Mouse (Mus musculus) embryonic facial prominence, embryonic 11.5 days (tissue): ENCODE measurements around the gene Jund. TPM values are rescaled to one million over a fixed set of nuclear protein-coding genes. Genes with fewer than 3 reads are reported as not detected.

Source experiments
- ATAC-seq: fragments of 200-750 bp; cut with Nextera tagmentation; replicated peaks from 2 replicates; pipeline ENCODE4 v1.8.0; 2017; ENCODE audit warnings: low read depth; ENCODE audit not compliant: insufficient number of reproducible peaks, low FRiP score, low TSS enrichment
- DNase-seq: peaks from one replicate; pipeline ENCODE4 v3.0.0-alpha.2; 2015; ENCODE audit warnings: low spot score
- H3K27ac ChIP-seq: fragments of 300-500 bp; sonication (generic); replicated peaks from 2 replicates; pipeline ENCODE4 v1.5.1; 2014; ENCODE audit warnings: mild to moderate bottlenecking, low read depth, low read length, control low read depth
- H3K27me3 ChIP-seq: fragments of 300-500 bp; sonication (generic); 2 replicates; pipeline ENCODE4 v1.6.1; 2014; ENCODE audit warnings: mild to moderate bottlenecking, low read length, moderate library complexity, mixed read lengths; ENCODE audit not compliant: control insufficient read depth, insufficient read depth
- H3K36me3 ChIP-seq: fragments of 300-500 bp; sonication (generic); replicated peaks from 2 replicates; pipeline ENCODE4 v1.6.1; 2014; ENCODE audit warnings: low read depth, mild to moderate bottlenecking, low read length, moderate library complexity, mixed read lengths; ENCODE audit not compliant: control insufficient read depth, insufficient read depth
- H3K4me1 ChIP-seq: fragments of 300-500 bp; sonication (generic); 2 replicates; pipeline ENCODE4 v1.6.1; 2014; ENCODE audit warnings: low read length, mixed read lengths; ENCODE audit not compliant: control insufficient read depth, insufficient read depth
- H3K4me2 ChIP-seq: fragments of 300-500 bp; sonication (generic); 2 replicates; pipeline ENCODE4 v1.6.1; 2014; ENCODE audit warnings: low read depth, mild to moderate bottlenecking, control low read depth, low read length, moderate library complexity
- H3K4me3 ChIP-seq: fragments of 300-500 bp; sonication (generic); 2 replicates; pipeline ENCODE4 v1.5.1; 2014; ENCODE audit warnings: low read depth, low read length, control low read depth
- H3K9ac ChIP-seq: fragments of 300-500 bp; sonication (generic); replicated peaks from 2 replicates; pipeline ENCODE4 v1.6.1; 2014; ENCODE audit warnings: mild to moderate bottlenecking, control low read depth, low read length
- H3K9me3 ChIP-seq: fragments of 300-500 bp; sonication (generic); replicated peaks from 2 replicates; pipeline ENCODE4 v1.6.1; 2016; ENCODE audit warnings: mild to moderate bottlenecking, low read length, inconsistent platforms, mixed read lengths; ENCODE audit not compliant: control insufficient read depth
- WGBS: fragments of 180-500 bp; shearing (Covaris S2); extraction: QIAGEN DNeasy Blood & Tissue Kit; methylation state at CpG from one replicate; pipeline ENCODE4 v1.1.7; 2014; 5-methylcytosine and 5-hydroxymethylcytosine counted together
- polyA plus RNA-seq: library from polyadenylated mRNA; unstranded; fragments of >200 nt; fragmentation: Nextera tagmentation; extraction: Ambion mirVana; gene quantifications from 2 replicates; pipeline ENCODE4 v1.2.1, GENCODE M21; 2014

The Jund gene
- polyA plus RNA-seq, 1 experiment from 2014 or later = 104 TPM

GRCm38 (mm10) chr8:70657739-70658138 lies 41.0 kb upstream of the Jund start:
- no peak for DNase-seq
- Histone ChIP-seq H3K36me3 (no peaks in the 10 kb centered on the region), H3K4me3 (no peak overlapping the region), H3K27ac (no peak overlapping the region), H3K27me3 (no peaks in the 10 kb centered on the region), H3K9ac (no peak overlapping the region), H3K4me2 (no peak overlapping the region; the same call in 1 of the 2 replicates), H3K9me3 (no peaks in the 10 kb centered on the region), H3K4me1 (no peaks in the 10 kb centered on the region)
- ATAC-seq = no peak
- WGBS = 73% methylated on average over 2 of the region's 2 CpGs

GRCm38 (mm10) chr8:70658897-70659603 lies 39.7 kb upstream of the Jund start:
- no peaks in the 10 kb centered on the region for H3K36me3 ChIP-seq
- H3K27me3 ChIP-seq = no peaks in the 10 kb centered on the region
- no peaks in the 10 kb centered on the region for H3K4me1 ChIP-seq
- peak overlapping the region; percentile 70 for H3K4me2 ChIP-seq
- H3K9me3 ChIP-seq = no peaks in the 10 kb centered on the region
- peak overlapping the region; percentile 76 for H3K4me3 ChIP-seq
- ATAC-seq (peak; percentile 31), DNase-seq (no peak)
- peak overlapping the region; percentile 85 for H3K9ac ChIP-seq
- peak overlapping the region; percentile 56; the same call in 1 of the 2 replicates for H3K27ac ChIP-seq
- WGBS = 2% methylated on average over 31 of the region's 31 CpGs

- Histone ChIP-seq H3K9ac (peak overlapping the region; percentile 85), H3K4me3 (peak overlapping the region; percentile 76), H3K27me3 (no peaks in the 10 kb centered on the region), H3K4me1 (no peaks in the 10 kb centered on the region), H3K4me2 (peak overlapping the region; percentile 70), H3K36me3 (no peaks in the 10 kb centered on the region), H3K9me3 (no peaks in the 10 kb centered on the region), H3K27ac (peak overlapping the region; percentile 56; the same call in 1 of the 2 replicates)
- 0% methylated on average over 40 of the region's 44 CpGs for WGBS
- peak; percentile 93 for ATAC-seq
- DNase-seq = peak; percentile 97
These were observed 39.0 kb upstream of the Jund start for GRCm38 (mm10) chr8:70659604-70660272.

- H3K4me3 ChIP-seq = peak within 1 kb of the TSS; percentile 76
- 5% methylated on average over 14 of the region's 14 CpGs for WGBS
- peak within 1 kb of the TSS; percentile 85 for H3K9ac ChIP-seq
- no peaks in the 10 kb centered on the region for H3K27me3 ChIP-seq
- peak; percentile 64 for DNase-seq
- peak within 1 kb of the TSS; percentile 56; the same call in 1 of the 2 replicates for H3K27ac ChIP-seq
- no peaks in the 10 kb centered on the region for H3K4me1 ChIP-seq
- no peaks in the 10 kb centered on the region for H3K9me3 ChIP-seq
- peak within 1 kb of the TSS; percentile 70 for H3K4me2 ChIP-seq
- peak; percentile 45; the same call in 1 of the 2 replicates for ATAC-seq
- no peaks in the 10 kb centered on the region for H3K36me3 ChIP-seq
These were observed 38.5 kb upstream of the Jund start, which contains the start of gene Pgpep1 for GRCm38 (mm10) chr8:70660273-70660725. Gene Pgpep1, minus strand, starts transcription at chr8:70660388.

- 0 out of 2 replicates have a peak overlapping the region, but pooled peaks have one; percentile 1 for H3K9ac ChIP-seq
- DNase-seq (no peak), ATAC-seq (no peak)
- no peaks in the 10 kb centered on the region for H3K36me3 ChIP-seq
- WGBS = 63% methylated on average over 4 of the region's 4 CpGs
- no peaks in the 10 kb centered on the region for H3K9me3 ChIP-seq
- H3K4me3 ChIP-seq = no peak overlapping the region
- no peaks in the 10 kb centered on the region for H3K27me3 ChIP-seq
- H3K4me1 ChIP-seq = no peaks in the 10 kb centered on the region
- H3K4me2 ChIP-seq = no peak overlapping the region
- no peak overlapping the region for H3K27ac ChIP-seq
These were observed 35.1 kb upstream of the Jund start for GRCm38 (mm10) chr8:70663691-70664090.

GRCm38 (mm10) chr8:70664631-70665030 lies 34.1 kb upstream of the Jund start:
- H3K27ac ChIP-seq = no peak overlapping the region
- H3K36me3 ChIP-seq = no peaks in the 10 kb centered on the region
- H3K27me3 ChIP-seq = no peaks in the 10 kb centered on the region
- WGBS = 80% methylated on average over 3 of the region's 3 CpGs
- DNase-seq (no peak), ATAC-seq (no peak)
- no peaks in the 10 kb centered on the region for H3K4me1 ChIP-seq
- no peak overlapping the region for H3K4me3 ChIP-seq
- H3K4me2 ChIP-seq = no peak overlapping the region
- H3K9me3 ChIP-seq = no peaks in the 10 kb centered on the region
- no peak overlapping the region for H3K9ac ChIP-seq

- ATAC-seq = no peak
- no peak overlapping the region for H3K4me3 ChIP-seq
- DNase-seq = no peak
- no peaks in the 10 kb centered on the region for H3K4me1 ChIP-seq
- H3K36me3 ChIP-seq = no peaks in the 10 kb centered on the region
- WGBS = 59% methylated on average over 2 of the region's 2 CpGs
- no peaks in the 10 kb centered on the region for H3K9me3 ChIP-seq
- H3K9ac ChIP-seq = no peak overlapping the region
- no peaks in the 10 kb centered on the region for H3K27me3 ChIP-seq
- no peak overlapping the region for H3K4me2 ChIP-seq
- H3K27ac ChIP-seq = no peak overlapping the region
These were observed 33.1 kb upstream of the Jund start for GRCm38 (mm10) chr8:70665599-70665998.

GRCm38 (mm10) chr8:70667071-70667470 lies 31.7 kb upstream of the Jund start:
- H3K9ac ChIP-seq = no peak overlapping the region
- no peak overlapping the region for H3K4me2 ChIP-seq
- H3K4me3 ChIP-seq = no peak overlapping the region
- H3K27ac ChIP-seq = no peak overlapping the region
- H3K4me1 ChIP-seq = no peaks in the 10 kb centered on the region
- DNase-seq (no peak), ATAC-seq (no peak)
- no peaks in the 10 kb centered on the region for H3K36me3 ChIP-seq
- WGBS = 78% methylated on average over 5 of the region's 5 CpGs
- no peaks in the 10 kb centered on the region for H3K27me3 ChIP-seq
- H3K9me3 ChIP-seq = no peaks in the 10 kb centered on the region
